Mouse (Mus musculus): ENCODE measurements around the gene Tmem239.

- TF ChIP-seq CTCF (IDR thresholded peaks at IDR 0.05; ENCODE audit: extremely low read depth, insufficient read depth, insufficient read length, insufficient replicate concordance) (no peak), POLR2A (IDR thresholded peaks at IDR 0.05; ENCODE audit: low read depth, low read length) (no peak)
These were observed 32.6 kb downstream of the Tmem239 start for GRCm38 (mm10) chr2:130438861-130439260.

Measured in spleen, adult 2 months (tissue).